In the genomic region with DNA sequence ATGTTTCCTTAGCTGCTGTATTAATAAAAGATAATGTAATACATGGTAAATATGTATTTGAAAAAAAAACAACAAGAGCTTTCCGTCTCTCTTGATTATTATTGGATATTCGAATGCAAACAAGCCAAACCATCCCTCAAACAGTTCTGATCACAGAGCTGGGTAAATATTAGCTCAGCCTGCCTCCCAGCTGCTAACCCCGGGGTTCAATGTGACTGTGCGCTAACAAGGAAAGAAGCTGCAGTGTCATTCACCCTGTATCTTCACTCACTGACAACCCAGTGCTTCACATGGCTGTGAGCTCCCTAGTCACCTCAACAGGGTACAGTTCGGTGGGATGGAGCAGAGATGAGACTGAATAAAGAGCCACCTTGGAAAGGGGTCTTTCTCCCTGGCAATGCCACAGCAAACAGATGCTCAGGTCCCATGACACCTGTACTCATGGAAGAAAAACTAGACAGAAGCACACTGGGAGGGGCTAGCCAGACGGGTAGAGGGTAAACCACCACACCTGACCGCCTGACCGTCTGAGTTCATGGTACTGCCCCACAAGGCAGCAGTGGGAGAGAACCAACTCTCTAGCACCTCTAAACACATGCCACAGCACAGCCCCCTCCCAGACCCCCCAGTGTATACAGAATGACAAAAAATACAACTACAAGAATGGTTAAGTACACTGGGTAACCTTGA, we compare ENCODE assay signal across 22 mouse cellular contexts.
DNase-seq lines count a peak whose midpoint lies in the region; ATAC-seq and TF ChIP-seq lines count a peak whose summit lies in the region.
"Had no signal": no experiment of that assay in that cellular context is flagged by ENCODE, and none has a peak within 500 bp of the region (broad histone marks: within the 10 kb centered on the region; RNA-seq: fewer than 3 reads in every experiment).

No protein-coding gene starts in this region.

- H3K4me2 ChIP-seq in kidney, embryonic 16.5 days (replicated peaks; ENCODE audit: low read depth, low read length) = no peak overlapping the region
- H3K4me2 ChIP-seq in midbrain, embryonic 11.5 days = no peak overlapping the region
- no peak overlapping the region for H3K4me2 ChIP-seq in midbrain, embryonic 15.5 days
- no peak overlapping the region for H3K4me2 ChIP-seq in liver, embryonic 16.5 days (ENCODE audit: low read depth, low read length)
- H3K4me2 ChIP-seq: embryonic facial prominence, embryonic 15.5 days; hindbrain, embryonic 12.5 days had no signal

- no peak for TF ChIP-seq POLR2A in kidney, adult 2 months (IDR thresholded peaks at IDR 0.05; ENCODE audit: low read depth, low read length)

- 70% methylated on average over 8 of the region's 8 CpGs for WGBS in kidney, adult 2 months
- 86% methylated on average over 8 of the region's 8 CpGs for WGBS in kidney, embryonic 16.5 days
- WGBS in midbrain, embryonic 11.5 days = 87% methylated on average over 8 of the region's 8 CpGs
- WGBS in midbrain, embryonic 15.5 days = 90% methylated on average over 8 of the region's 8 CpGs
- 61% methylated on average over 8 of the region's 8 CpGs for WGBS in liver, embryonic 16.5 days (ENCODE audit: insufficient replicate concordance)

- ATAC-seq in kidney, embryonic 16.5 days (ENCODE audit: low FRiP score, low TSS enrichment) = no peak
- no peak for ATAC-seq in midbrain, embryonic 11.5 days (ENCODE audit: low FRiP score)
- no peak for ATAC-seq in midbrain, embryonic 15.5 days (replicated peaks)
- ATAC-seq in liver, embryonic 16.5 days (ENCODE audit: low read depth) = peak; percentile 70
- ATAC-seq: CD4-positive, CD25-positive, alpha-beta regulatory T cell, adult 4 months; forebrain, embryonic 14.5 days had no signal

- no peak overlapping the region for H3K4me3 ChIP-seq in kidney, adult 2 months (ENCODE audit: insufficient read depth, low read depth, low read length)
- H3K4me3 ChIP-seq in kidney, embryonic 16.5 days (ENCODE audit: low read length) = no peak overlapping the region
- no peak overlapping the region for H3K4me3 ChIP-seq in midbrain, embryonic 11.5 days (ENCODE audit: low read depth, low read length)
- no peak overlapping the region for H3K4me3 ChIP-seq in midbrain, embryonic 15.5 days
- H3K4me3 ChIP-seq in liver, embryonic 16.5 days (ENCODE audit: low read depth, low read length) = no peak overlapping the region
- H3K4me3 ChIP-seq: embryonic facial prominence, embryonic 15.5 days; erythroblast, embryonic 14.5 days; forebrain, embryonic 10.5 days; hindbrain, embryonic 12.5 days had no signal

- H3K27me3 ChIP-seq in kidney, adult 2 months (replicated peaks; ENCODE audit: control insufficient read depth, insufficient read depth, low read length) = no peaks in the 10 kb centered on the region
- no peaks in the 10 kb centered on the region for H3K27me3 ChIP-seq in kidney, embryonic 16.5 days (ENCODE audit: insufficient read depth, low read length)
- H3K27me3 ChIP-seq in midbrain, embryonic 11.5 days (ENCODE audit: control insufficient read depth, insufficient read depth, low read length) = no peaks in the 10 kb centered on the region
- no peaks in the 10 kb centered on the region for H3K27me3 ChIP-seq in midbrain, embryonic 15.5 days (replicated peaks)
- H3K27me3 ChIP-seq in liver, embryonic 16.5 days (ENCODE audit: control insufficient read depth, insufficient read depth, low read depth, low read length) = no peaks in the 10 kb centered on the region
- H3K27me3 ChIP-seq: embryonic facial prominence, embryonic 15.5 days; hindbrain, embryonic 12.5 days had no signal

- H3K9me3 ChIP-seq in kidney, embryonic 16.5 days (ENCODE audit: low read length) = peaks cover 10% of the 10 kb centered on the region; the same call in 1 of the 2 replicates
- H3K9me3 ChIP-seq in midbrain, embryonic 11.5 days (ENCODE audit: control insufficient read depth, low read length) = no peaks in the 10 kb centered on the region
- H3K9me3 ChIP-seq in midbrain, embryonic 15.5 days = no peaks in the 10 kb centered on the region; the same call in 1 of the 2 replicates
- H3K9me3 ChIP-seq in liver, embryonic 16.5 days (replicated peaks; ENCODE audit: control insufficient read depth, low read length) = no peaks in the 10 kb centered on the region

- H3K36me3 ChIP-seq in kidney, adult 2 months (ENCODE audit: control insufficient read depth, insufficient read depth, low read length) = no peaks in the 10 kb centered on the region
- H3K36me3 ChIP-seq in kidney, embryonic 16.5 days (ENCODE audit: insufficient read depth, low read length) = no peaks in the 10 kb centered on the region; the same call in 1 of the 2 replicates
- no peaks in the 10 kb centered on the region for H3K36me3 ChIP-seq in midbrain, embryonic 11.5 days (ENCODE audit: control insufficient read depth, insufficient read depth, low read length)
- H3K36me3 ChIP-seq in midbrain, embryonic 15.5 days (replicated peaks) = peaks cover 19% of the 10 kb centered on the region; the same call in 1 of the 2 replicates
- no peaks in the 10 kb centered on the region for H3K36me3 ChIP-seq in liver, embryonic 16.5 days (ENCODE audit: control insufficient read depth, insufficient read depth)

- no peak overlapping the region for H3K27ac ChIP-seq in kidney, adult 2 months (ENCODE audit: insufficient read depth, low read depth, low read length)
- H3K27ac ChIP-seq in kidney, embryonic 16.5 days (ENCODE audit: low read length) = no peak overlapping the region
- H3K27ac ChIP-seq in midbrain, embryonic 11.5 days (ENCODE audit: low read depth, low read length) = no peak overlapping the region
- H3K27ac ChIP-seq in midbrain, embryonic 15.5 days = no peak overlapping the region
- no peak overlapping the region for H3K27ac ChIP-seq in liver, embryonic 16.5 days (ENCODE audit: low read length)
- H3K27ac ChIP-seq: embryonic facial prominence, embryonic 15.5 days; forebrain, embryonic 10.5 days; hindbrain, embryonic 12.5 days had no signal

- no peak for TF ChIP-seq CTCF in kidney, adult 2 months (conservative IDR thresholded peaks at IDR 0.05; ENCODE audit: insufficient read depth, insufficient read length, low read depth, low read length)

- no peaks in the 10 kb centered on the region for H3K4me1 ChIP-seq in kidney, adult 2 months (ENCODE audit: control insufficient read depth, insufficient read depth, low read length)
- no peaks in the 10 kb centered on the region for H3K4me1 ChIP-seq in kidney, embryonic 16.5 days (ENCODE audit: insufficient read depth, low read length)
- H3K4me1 ChIP-seq in midbrain, embryonic 11.5 days (ENCODE audit: control insufficient read depth, insufficient read depth, low read length) = no peaks in the 10 kb centered on the region
- H3K4me1 ChIP-seq in midbrain, embryonic 15.5 days = no peaks in the 10 kb centered on the region
- H3K4me1 ChIP-seq in liver, embryonic 16.5 days (ENCODE audit: control insufficient read depth, low read depth, low read length) = no peaks in the 10 kb centered on the region
- H3K4me1 ChIP-seq: embryonic facial prominence, embryonic 15.5 days; forebrain, embryonic 10.5 days; hindbrain, embryonic 12.5 days had no signal

- DNase-seq in kidney, adult 2 months = peak; percentile 27
- DNase-seq in midbrain, embryonic 11.5 days (ENCODE audit: low spot score, missing footprints) = peak; percentile 10
- DNase-seq in spleen, postnatal 4 days (ENCODE audit: low spot score in 2 of 2) = no peak
- DNase-seq in natural killer cell, adult 2 months (ENCODE audit: low spot score in 2 of 2) = no peak
- DNase-seq: adrenal gland, adult 8-10 months; adrenal gland, postnatal 36 days; B cell, adult 2 months; cerebellum, postnatal 10 days; embryo, embryonic 11 days; gastrocnemius, postnatal 36 days; heart, adult 11 months; heart, postnatal 10 days; heart, postnatal 4 days had no signal

- H3K9ac ChIP-seq in kidney, embryonic 16.5 days (replicated peaks; ENCODE audit: low read length) = no peak overlapping the region
- H3K9ac ChIP-seq in midbrain, embryonic 11.5 days (ENCODE audit: low read length) = no peak overlapping the region
- H3K9ac ChIP-seq in midbrain, embryonic 15.5 days = no peak overlapping the region
- H3K9ac ChIP-seq in liver, embryonic 16.5 days (ENCODE audit: low read depth, low read length) = no peak overlapping the region
- H3K9ac ChIP-seq: embryonic facial prominence, embryonic 15.5 days; hindbrain, embryonic 12.5 days had no signal

Comparison
In these comparisons a context has a peak if more than half of its experiments do, and no peak if none do; other contexts are left out.
1. DNase-seq: peak in kidney, adult 2 months (single experiment) and midbrain, embryonic 11.5 days (single experiment); none in spleen, postnatal 4 days (0 of 2) and natural killer cell, adult 2 months (0 of 2).